Mouse (Mus musculus): Measurements from ENCODE around the gene Zic2.

Gene Zic2

GRCm38 (mm10) chr14:122476822-122477215 lies 1.6 kb downstream of the Zic2 start:
- DNase-seq (ENCODE audit: low read depth, low spot score), result no peak

- DNase-seq (ENCODE audit: low read depth, low spot score), result no peak
These were observed 2.0 kb downstream of the Zic2 start for GRCm38 (mm10) chr14:122477261-122477671.

- no peak for DNase-seq (ENCODE audit: low read depth, low spot score)
These were observed 2.8 kb downstream of the Zic2 start for GRCm38 (mm10) chr14:122477971-122478573.

GRCm38 (mm10) chr14:122478574-122479011 lies 3.4 kb downstream of the Zic2 start:
- DNase-seq (ENCODE audit: low read depth, low spot score), result no peak

GRCm38 (mm10) chr14:122479461-122480109 lies 4.3 kb downstream of the Zic2 start:
- DNase-seq (ENCODE audit: low read depth, low spot score), result no peak

GRCm38 (mm10) chr14:122480355-122480754 lies 5.1 kb downstream of the Zic2 start:
- DNase-seq (ENCODE audit: low read depth, low spot score), result no peak

- DNase-seq (ENCODE audit: low read depth, low spot score), result no peak
These were observed 5.9 kb downstream of the Zic2 start for GRCm38 (mm10) chr14:122481181-122481580.

- no peak for DNase-seq (ENCODE audit: low read depth, low spot score)
These were observed 7.1 kb downstream of the Zic2 start for GRCm38 (mm10) chr14:122482081-122483023.

- DNase-seq (ENCODE audit: low read depth, low spot score), result no peak
These were observed 7.8 kb downstream of the Zic2 start for GRCm38 (mm10) chr14:122483024-122483385.

- DNase-seq (ENCODE audit: low read depth, low spot score), result no peak
These were observed 8.6 kb downstream of the Zic2 start for GRCm38 (mm10) chr14:122483556-122484421.

GRCm38 (mm10) chr14:122484458-122484843 lies 9.2 kb downstream of the Zic2 start:
- DNase-seq (ENCODE audit: low read depth, low spot score), result no peak

- DNase-seq (ENCODE audit: low read depth, low spot score), result no peak
These were observed 9.8 kb downstream of the Zic2 start for GRCm38 (mm10) chr14:122484844-122485551.

GRCm38 (mm10) chr14:122485635-122486181 lies 10.5 kb downstream of the Zic2 start:
- no peak for DNase-seq (ENCODE audit: low read depth, low spot score)

- no peak for DNase-seq (ENCODE audit: low read depth, low spot score)
These were observed 11.4 kb downstream of the Zic2 start for GRCm38 (mm10) chr14:122486611-122487010.

- no peak for DNase-seq (ENCODE audit: low read depth, low spot score)
These were observed 12.1 kb downstream of the Zic2 start for GRCm38 (mm10) chr14:122487366-122487765.

- DNase-seq (ENCODE audit: low read depth, low spot score), result no peak
These were observed 13.8 kb downstream of the Zic2 start for GRCm38 (mm10) chr14:122489041-122489440.

GRCm38 (mm10) chr14:122489686-122490414 lies 14.6 kb downstream of the Zic2 start:
- DNase-seq (ENCODE audit: low read depth, low spot score), result no peak

- DNase-seq (ENCODE audit: low read depth, low spot score), result no peak
These were observed 15.4 kb downstream of the Zic2 start, which contains the start of gene Gm10837 for GRCm38 (mm10) chr14:122490441-122491328. Gm10837 (plus strand) TSS chr14:122490586.

- no peak for DNase-seq (ENCODE audit: low read depth, low spot score)
These were observed 16.3 kb downstream of the Zic2 start for GRCm38 (mm10) chr14:122491521-122491920.

Measured in skeletal muscle tissue, adult 2 months (tissue).